Mouse (Mus musculus) midbrain, embryonic 15.5 days (tissue): ENCODE results near the gene Sik1. TPM values are rescaled to one million over a fixed set of nuclear protein-coding genes. Genes with fewer than 3 reads are reported as not detected.
A peak's percentile ranks its signal among the peaks of the same experiment; 100 is the strongest.

Experiments
- ATAC-seq: fragments of 200-750 bp; cut with Nextera tagmentation; replicated peaks from 2 replicates; pipeline ENCODE4 v1.8.0; 2017; ENCODE audit warnings: moderate TSS enrichment
- H3K27ac ChIP-seq: fragments of 300-500 bp; sonication (generic); 2 replicates; pipeline ENCODE4 v1.5.1; 2015; ENCODE audit warnings: mild to moderate bottlenecking, inconsistent platforms
- H3K27me3 ChIP-seq: fragments of 300-500 bp; sonication (generic); replicated peaks from 2 replicates; pipeline ENCODE4 v1.6.1; 2015; ENCODE audit warnings: inconsistent platforms
- H3K36me3 ChIP-seq: fragments of 300-500 bp; sonication (generic); replicated peaks from 2 replicates; pipeline ENCODE4 v1.6.1; 2015; ENCODE audit warnings: inconsistent platforms
- H3K4me1 ChIP-seq: fragments of 300-500 bp; sonication (generic); 2 replicates; pipeline ENCODE4 v1.6.1; 2015; ENCODE audit warnings: inconsistent platforms
- H3K4me2 ChIP-seq: fragments of 300-500 bp; sonication (generic); 2 replicates; pipeline ENCODE4 v1.6.1; 2015; ENCODE audit warnings: inconsistent platforms, mild to moderate bottlenecking, moderate library complexity
- H3K4me3 ChIP-seq: fragments of 300-500 bp; sonication (generic); 2 replicates; pipeline ENCODE4 v1.5.1; 2015; ENCODE audit warnings: mild to moderate bottlenecking, inconsistent platforms
- H3K9ac ChIP-seq: fragments of 300-500 bp; sonication (generic); 2 replicates; pipeline ENCODE4 v1.6.1; 2015; ENCODE audit warnings: mild to moderate bottlenecking, inconsistent platforms
- H3K9me3 ChIP-seq: fragments of 300-500 bp; sonication (generic); 2 replicates; pipeline ENCODE4 v1.6.1; 2016; ENCODE audit warnings: inconsistent platforms
- WGBS: fragments of 180-500 bp; shearing (Covaris S2); methylation state at CpG from one replicate; pipeline ENCODE4 v1.1.7; 2015; ENCODE audit warnings: mixed read lengths; 5-methylcytosine and 5-hydroxymethylcytosine counted together
- polyA plus RNA-seq: library from polyadenylated mRNA; unstranded; fragments of >200 nt; fragmentation: Nextera tagmentation; extraction: Ambion mirVana; gene quantifications from 2 replicates; pipeline ENCODE4 v1.2.1, GENCODE M21; 2015

Gene Sik1
- polyA plus RNA-seq, 1 experiment from 2014 or later = 22.9 TPM

- ATAC-seq = no peak
- H3K27me3 ChIP-seq = no peaks in the 10 kb centered on the region
- H3K4me3 ChIP-seq = no peak overlapping the region
- H3K4me2 ChIP-seq = no peak overlapping the region
- no peak overlapping the region for H3K27ac ChIP-seq
- H3K9me3 ChIP-seq = no peaks in the 10 kb centered on the region
- WGBS = 44% methylated on average over 4 of the region's 4 CpGs
- H3K4me1 ChIP-seq = peaks cover 23% of the 10 kb centered on the region
- H3K36me3 ChIP-seq = no peaks in the 10 kb centered on the region
- H3K9ac ChIP-seq = no peak overlapping the region
Measured at GRCm38 (mm10) chr17:31820099-31820846, 35.3 kb downstream of the Sik1 start.

GRCm38 (mm10) chr17:31819372-31819771 is 36.2 kb downstream of the Sik1 start:
- no peak overlapping the region for H3K9ac ChIP-seq
- no peak overlapping the region for H3K27ac ChIP-seq
- H3K4me2 ChIP-seq = no peak overlapping the region
- H3K36me3 ChIP-seq = no peaks in the 10 kb centered on the region
- H3K9me3 ChIP-seq = no peaks in the 10 kb centered on the region
- H3K4me3 ChIP-seq = no peak overlapping the region
- 59% methylated on average over 9 of the region's 9 CpGs for WGBS
- ATAC-seq = no peak
- no peaks in the 10 kb centered on the region for H3K27me3 ChIP-seq
- peaks cover 23% of the 10 kb centered on the region for H3K4me1 ChIP-seq

GRCm38 (mm10) chr17:31817815-31818214 is 37.8 kb downstream of the Sik1 start:
- Histone ChIP-seq H3K4me3 (no peak overlapping the region), H3K4me1 (peaks cover 23% of the 10 kb centered on the region), H3K4me2 (no peak overlapping the region), H3K9me3 (no peaks in the 10 kb centered on the region), H3K36me3 (no peaks in the 10 kb centered on the region), H3K27ac (peak overlapping the region; percentile 80), H3K9ac (no peak overlapping the region), H3K27me3 (no peaks in the 10 kb centered on the region)
- WGBS = 94% methylated on average over 1 of the region's 1 CpGs
- ATAC-seq = no peak

- Histone ChIP-seq H3K4me3 (no peak overlapping the region), H3K4me1 (peaks cover 23% of the 10 kb centered on the region), H3K27ac (peak overlapping the region; percentile 80), H3K36me3 (no peaks in the 10 kb centered on the region), H3K27me3 (no peaks in the 10 kb centered on the region), H3K4me2 (no peak overlapping the region), H3K9me3 (no peaks in the 10 kb centered on the region), H3K9ac (no peak overlapping the region)
- ATAC-seq = peak; percentile 74
- WGBS = 11% methylated on average over 5 of the region's 5 CpGs
Measured at GRCm38 (mm10) chr17:31817203-31817602, 38.4 kb downstream of the Sik1 start.

- Histone ChIP-seq H3K9ac (no peak overlapping the region), H3K4me1 (peaks cover 25% of the 10 kb centered on the region), H3K9me3 (no peaks in the 10 kb centered on the region), H3K27me3 (no peaks in the 10 kb centered on the region), H3K4me3 (no peak overlapping the region), H3K27ac (no peak overlapping the region), H3K36me3 (no peaks in the 10 kb centered on the region), H3K4me2 (no peak overlapping the region)
- WGBS = 76% methylated on average over 1 of the region's 1 CpGs
- ATAC-seq = no peak
Measured at GRCm38 (mm10) chr17:31814848-31815247, 40.8 kb downstream of the Sik1 start.

GRCm38 (mm10) chr17:31813938-31814622 is 41.5 kb downstream of the Sik1 start:
- Histone ChIP-seq H3K4me2 (no peak overlapping the region), H3K4me3 (no peak overlapping the region), H3K36me3 (no peaks in the 10 kb centered on the region), H3K9ac (no peak overlapping the region), H3K9me3 (no peaks in the 10 kb centered on the region), H3K27ac (peak overlapping the region; percentile 45; the same call in 1 of the 2 replicates), H3K4me1 (peaks cover 28% of the 10 kb centered on the region), H3K27me3 (no peaks in the 10 kb centered on the region)
- WGBS = 56% methylated on average over 3 of the region's 3 CpGs
- no peak; the same call in 1 of the 2 replicates for ATAC-seq

GRCm38 (mm10) chr17:31811333-31811732 is 44.3 kb downstream of the Sik1 start:
- Histone ChIP-seq H3K9me3 (no peaks in the 10 kb centered on the region), H3K4me3 (no peak overlapping the region), H3K27me3 (no peaks in the 10 kb centered on the region), H3K27ac (no peak overlapping the region), H3K4me2 (no peak overlapping the region), H3K9ac (no peak overlapping the region), H3K36me3 (no peaks in the 10 kb centered on the region), H3K4me1 (peaks cover 10% of the 10 kb centered on the region)
- ATAC-seq = no peak
- 41% methylated on average over 4 of the region's 4 CpGs for WGBS

GRCm38 (mm10) chr17:31809894-31810293 is 45.7 kb downstream of the Sik1 start:
- Histone ChIP-seq H3K27me3 (no peaks in the 10 kb centered on the region), H3K4me1 (peaks cover 10% of the 10 kb centered on the region), H3K9me3 (no peaks in the 10 kb centered on the region), H3K4me2 (peak overlapping the region; percentile 38), H3K27ac (peak overlapping the region; percentile 67), H3K4me3 (no peak overlapping the region), H3K36me3 (no peaks in the 10 kb centered on the region), H3K9ac (no peak overlapping the region)
- ATAC-seq = 0 out of 2 replicates have a peak, but pooled peaks have one; percentile 40
- 38% methylated on average over 19 of the region's 19 CpGs for WGBS

GRCm38 (mm10) chr17:31809136-31809535 is 46.5 kb downstream of the Sik1 start:
- Histone ChIP-seq H3K4me1 (peaks cover 10% of the 10 kb centered on the region), H3K36me3 (no peaks in the 10 kb centered on the region), H3K4me3 (no peak overlapping the region), H3K27ac (no peak overlapping the region), H3K4me2 (no peak overlapping the region), H3K9ac (no peak overlapping the region), H3K9me3 (no peaks in the 10 kb centered on the region), H3K27me3 (no peaks in the 10 kb centered on the region)
- WGBS = 94% methylated on average over 7 of the region's 7 CpGs
- ATAC-seq = no peak

GRCm38 (mm10) chr17:31808082-31808875 is 47.3 kb downstream of the Sik1 start:
- Histone ChIP-seq H3K9ac (no peak overlapping the region), H3K4me2 (no peak overlapping the region), H3K27me3 (no peaks in the 10 kb centered on the region), H3K27ac (no peak overlapping the region), H3K4me3 (no peak overlapping the region), H3K36me3 (no peaks in the 10 kb centered on the region), H3K4me1 (peaks cover 10% of the 10 kb centered on the region), H3K9me3 (no peaks in the 10 kb centered on the region)
- ATAC-seq = no peak
- 58% methylated on average over 10 of the region's 10 CpGs for WGBS

GRCm38 (mm10) chr17:31806496-31806895 is 49.1 kb downstream of the Sik1 start:
- Histone ChIP-seq H3K4me3 (no peak overlapping the region), H3K4me2 (no peak overlapping the region), H3K9ac (no peak overlapping the region), H3K27ac (no peak overlapping the region), H3K4me1 (peaks cover 10% of the 10 kb centered on the region), H3K36me3 (no peaks in the 10 kb centered on the region), H3K9me3 (no peaks in the 10 kb centered on the region), H3K27me3 (no peaks in the 10 kb centered on the region)
- WGBS = 47% methylated on average over 3 of the region's 3 CpGs
- ATAC-seq = no peak

GRCm38 (mm10) chr17:31806025-31806424 is 49.6 kb downstream of the Sik1 start:
- H3K9ac ChIP-seq = no peak overlapping the region
- peak overlapping the region; percentile 31; the same call in 1 of the 2 replicates for H3K27ac ChIP-seq
- no peak overlapping the region for H3K4me2 ChIP-seq
- H3K9me3 ChIP-seq = no peaks in the 10 kb centered on the region
- peaks cover 10% of the 10 kb centered on the region for H3K4me1 ChIP-seq
- no peak for ATAC-seq
- H3K27me3 ChIP-seq = no peaks in the 10 kb centered on the region
- no peak overlapping the region for H3K4me3 ChIP-seq
- no peaks in the 10 kb centered on the region for H3K36me3 ChIP-seq
- 17% methylated on average over 8 of the region's 8 CpGs for WGBS
